Mouse (Mus musculus) sigmoid colon, adult 10 weeks (tissue): ENCODE data around the gene Ubac1. TPM values are rescaled to one million over a fixed set of nuclear protein-coding genes. Genes with fewer than 3 reads are reported as not detected.

ENCODE experiments used
- polyA plus RNA-seq: library from polyadenylated mRNA; stranded (reverse); fragments of 350-450 nt; fragmentation: Illumina TruSeq; extraction: RNeasy Lipid Tissue Mini Kit (QIAGEN cat#74804); gene quantifications from one replicate; pipeline ENCODE4 v1.2.3, GENCODE M21; 2014; ENCODE audit warnings: low read depth, low replicate concordance

The Ubac1 gene
- polyA plus RNA-seq = 35.6 TPM

GRCm38 (mm10) chr2:26021561-26022257 is at the start of gene Ubac1:
TSS of gene Ubac1 (minus strand) at chr2:26021747.

GRCm38 (mm10) chr2:25983159-25983907 is 38.2 kb downstream of the Ubac1 start, which contains the start of gene Camsap1:
TSS of gene Camsap1 (minus strand) at chr2:25983282.

Other genes with a start within 250 kb of the Ubac1 start
- not detected for gene Lcn11, start 244.7 kb downstream of the Ubac1 start, polyA plus RNA-seq
- not detected for gene Gm13539, start 239.5 kb downstream of the Ubac1 start, polyA plus RNA-seq
- not detected for gene Glt6d1, start 205.9 kb downstream of the Ubac1 start, polyA plus RNA-seq
- gene Lcn9, start 198.6 kb downstream of the Ubac1 start, polyA plus RNA-seq = not detected
- not detected for gene Sohlh1, start 174.5 kb downstream of the Ubac1 start, polyA plus RNA-seq
- 0.13 TPM for gene Kcnt1, start 158.0 kb downstream of the Ubac1 start, polyA plus RNA-seq
- 7.6 TPM for gene Camsap1, start 38.5 kb downstream of the Ubac1 start, polyA plus RNA-seq
- gene Nacc2, start 101.5 kb upstream of the Ubac1 start, polyA plus RNA-seq = 12.7 TPM
- not detected for gene Lhx3, start 186.5 kb upstream of the Ubac1 start, polyA plus RNA-seq
- gene Qsox2, start 215.8 kb upstream of the Ubac1 start, polyA plus RNA-seq = 11.9 TPM